Mouse (Mus musculus): ENCODE results near the gene Rfx7. TPM values are rescaled to one million over a fixed set of nuclear protein-coding genes. Genes with fewer than 3 reads are reported as not detected.

The Rfx7 gene
- polyA plus RNA-seq, 1 experiment from 2014 or later: 17.9 TPM

DNA sequence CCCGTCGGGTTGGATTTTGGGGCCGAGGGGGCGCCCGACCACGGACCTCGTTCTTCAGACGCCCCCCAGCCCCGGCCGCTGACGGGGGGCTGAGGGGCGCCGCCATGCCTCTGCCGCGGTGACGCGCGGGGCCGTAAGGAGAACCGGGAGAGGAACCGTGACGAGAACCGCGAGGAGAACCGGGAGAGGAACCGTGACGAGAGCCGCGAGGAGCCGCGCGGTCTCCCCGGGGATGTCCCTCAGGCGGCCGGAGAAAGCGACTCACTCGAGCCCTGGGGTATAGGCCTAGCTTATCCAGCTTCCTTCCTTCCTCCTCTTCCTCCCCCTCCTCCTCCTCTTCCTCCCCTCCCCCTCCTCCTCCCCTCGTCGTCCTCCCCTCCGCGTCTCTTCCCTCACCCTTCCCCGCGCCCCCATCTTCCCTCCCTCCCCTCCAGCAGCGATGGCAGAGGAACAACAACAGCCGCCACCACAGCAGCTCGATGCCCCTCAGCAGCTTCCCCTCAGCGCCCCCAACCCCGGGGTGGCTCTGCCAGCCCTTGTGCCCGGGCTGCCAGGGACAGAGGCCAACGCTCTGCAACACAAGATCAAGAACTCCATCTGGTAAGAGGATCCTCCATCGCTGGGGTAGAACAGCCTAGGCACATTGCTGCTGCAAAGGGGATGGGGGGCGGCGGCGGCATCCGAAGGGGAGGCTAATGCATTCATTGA is 495 bp downstream of the Rfx7 start:
- Histone ChIP-seq H3K27ac (ENCODE audit: low read depth, low read length) (peak overlapping the region; percentile 100), H3K36me3 (ENCODE audit: control insufficient read depth, insufficient read depth, low read length) (no peaks in the 10 kb centered on the region), H3K9ac (ENCODE audit: low read length) (peak overlapping the region; percentile 97), H3K4me2 (ENCODE audit: low read length) (peak overlapping the region; percentile 65), H3K9me3 (replicated peaks; ENCODE audit: control insufficient read depth, low read length) (no peaks in the 10 kb centered on the region), H3K4me1 (ENCODE audit: control insufficient read depth, insufficient read depth, low read length) (peaks cover 7% of the 10 kb centered on the region), H3K4me3 (ENCODE audit: low read depth, low read length) (peak overlapping the region; percentile 93), H3K27me3 (replicated peaks; ENCODE audit: control insufficient read depth, insufficient read depth, low read length) (no peaks in the 10 kb centered on the region)
- DNase-seq (ENCODE audit: low spot score): peak; percentile 81
- ATAC-seq: peak; percentile 32
- WGBS: under 1% methylated on average over 50 of the region's 55 CpGs

DNA sequence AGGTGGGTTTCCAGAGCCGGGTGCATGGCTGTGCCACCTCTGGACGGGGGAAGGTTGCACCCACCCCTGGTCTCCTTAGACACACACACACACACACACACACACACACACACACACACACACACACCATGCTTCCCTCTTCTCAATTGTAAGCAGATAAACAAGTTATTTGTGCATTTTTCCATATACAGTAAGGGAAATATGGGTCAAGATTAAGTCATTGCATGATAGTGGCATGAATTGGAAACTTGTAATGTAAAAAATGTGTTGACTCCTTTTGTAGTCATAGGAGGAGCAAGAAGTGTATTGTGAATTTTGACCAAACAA is 1.0 kb downstream of the Rfx7 start:
- H3K4me1 ChIP-seq (ENCODE audit: control insufficient read depth, insufficient read depth, low read length): peaks cover 7% of the 10 kb centered on the region
- H3K9me3 ChIP-seq (replicated peaks; ENCODE audit: control insufficient read depth, low read length): no peaks in the 10 kb centered on the region
- DNase-seq (ENCODE audit: low spot score) (peak; percentile 18), ATAC-seq (no peak)
- 0% methylated on average over 2 of the region's 2 CpGs for WGBS
- H3K9ac ChIP-seq (ENCODE audit: low read length): peak overlapping the region; percentile 97
- H3K4me2 ChIP-seq (ENCODE audit: low read length): peak overlapping the region; percentile 65
- peak overlapping the region; percentile 100 for H3K27ac ChIP-seq (ENCODE audit: low read depth, low read length)
- no peaks in the 10 kb centered on the region for H3K36me3 ChIP-seq (ENCODE audit: control insufficient read depth, insufficient read depth, low read length)
- no peaks in the 10 kb centered on the region for H3K27me3 ChIP-seq (replicated peaks; ENCODE audit: control insufficient read depth, insufficient read depth, low read length)
- peak overlapping the region; percentile 93 for H3K4me3 ChIP-seq (ENCODE audit: low read depth, low read length)

DNA sequence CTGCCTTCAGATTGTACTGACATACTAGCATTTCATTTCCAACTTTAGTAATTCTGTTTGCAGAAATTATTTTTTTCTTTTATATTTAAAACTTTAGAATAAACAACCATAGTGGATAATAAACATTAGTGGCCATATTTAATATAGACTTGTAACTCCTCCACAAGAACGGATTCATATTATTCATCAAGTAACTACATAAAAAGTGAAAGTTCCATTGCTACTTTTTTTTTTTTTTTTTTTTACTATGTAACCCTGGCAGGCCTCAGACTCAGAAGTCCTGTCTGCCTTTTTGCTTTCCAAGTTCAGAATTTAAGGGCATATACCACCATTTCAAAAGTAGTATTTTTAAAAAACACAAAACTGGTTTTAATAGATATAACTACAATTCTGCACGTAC is 2.9 kb downstream of the Rfx7 start:
- DNase-seq (ENCODE audit: low spot score): no peak
- ATAC-seq: no peak
- Histone ChIP-seq H3K9me3 (replicated peaks; ENCODE audit: control insufficient read depth, low read length) (no peaks in the 10 kb centered on the region), H3K4me2 (ENCODE audit: low read length) (peak overlapping the region; percentile 57), H3K4me1 (ENCODE audit: control insufficient read depth, insufficient read depth, low read length) (peaks cover 7% of the 10 kb centered on the region), H3K9ac (ENCODE audit: low read length) (no peak overlapping the region), H3K36me3 (ENCODE audit: control insufficient read depth, insufficient read depth, low read length) (no peaks in the 10 kb centered on the region), H3K27me3 (replicated peaks; ENCODE audit: control insufficient read depth, insufficient read depth, low read length) (no peaks in the 10 kb centered on the region), H3K27ac (ENCODE audit: low read depth, low read length) (no peak overlapping the region), H3K4me3 (ENCODE audit: low read depth, low read length) (no peak overlapping the region)
- 89% methylated on average over 2 of the region's 2 CpGs for WGBS

DNA sequence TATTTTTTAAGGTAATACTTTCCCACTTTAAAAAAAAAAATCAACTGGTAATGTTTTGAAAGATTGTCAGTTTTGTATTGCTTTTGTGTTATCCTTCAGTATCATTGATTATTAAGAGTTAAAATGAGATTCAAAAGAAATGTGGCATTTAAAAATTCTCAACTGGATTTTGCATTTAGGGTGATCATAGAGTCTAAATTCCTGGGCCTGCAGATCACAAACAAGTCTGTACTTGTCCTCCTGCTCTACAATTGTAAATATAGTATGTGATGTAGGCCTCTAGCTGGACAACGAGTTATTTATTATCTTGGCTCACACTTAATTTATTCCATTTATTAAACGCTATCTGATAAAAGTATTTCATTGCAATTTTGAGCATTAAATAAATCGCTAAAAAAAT is 3.4 kb downstream of the Rfx7 start:
- ATAC-seq: no peak
- Histone ChIP-seq H3K27me3 (replicated peaks; ENCODE audit: control insufficient read depth, insufficient read depth, low read length) (no peaks in the 10 kb centered on the region), H3K36me3 (ENCODE audit: control insufficient read depth, insufficient read depth, low read length) (peaks cover 3% of the 10 kb centered on the region; the same call in 1 of the 2 replicates), H3K4me2 (ENCODE audit: low read length) (peak overlapping the region; percentile 33; the same call in 1 of the 2 replicates), H3K4me1 (ENCODE audit: control insufficient read depth, insufficient read depth, low read length) (peaks cover 7% of the 10 kb centered on the region), H3K4me3 (ENCODE audit: low read depth, low read length) (no peak overlapping the region), H3K9ac (ENCODE audit: low read length) (no peak overlapping the region), H3K27ac (ENCODE audit: low read depth, low read length) (no peak overlapping the region), H3K9me3 (replicated peaks; ENCODE audit: control insufficient read depth, low read length) (no peaks in the 10 kb centered on the region)
- WGBS: 83% methylated on average over 3 of the region's 3 CpGs
- no peak for DNase-seq (ENCODE audit: low spot score)

DNA sequence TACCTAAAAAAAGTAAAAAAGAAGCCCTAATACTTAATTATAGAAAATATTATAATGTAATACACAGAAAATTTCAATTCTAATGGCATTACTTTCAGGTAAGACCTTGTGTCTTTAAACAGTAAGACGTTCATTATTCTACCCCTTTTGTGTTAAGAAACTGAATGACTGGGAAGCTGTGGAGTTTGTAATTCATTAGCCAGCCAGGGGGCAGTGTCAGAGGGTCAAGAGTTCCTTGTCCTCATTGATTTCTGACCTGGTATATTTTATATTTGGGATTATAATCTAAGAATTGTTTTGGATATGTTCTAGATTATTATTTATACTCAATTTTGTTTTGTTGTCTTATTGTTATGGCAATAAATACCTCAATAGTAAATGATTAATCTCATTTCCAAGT is 5.0 kb downstream of the Rfx7 start:
- no peak overlapping the region for H3K4me2 ChIP-seq (ENCODE audit: low read length)
- ATAC-seq (no peak), DNase-seq (ENCODE audit: low spot score) (no peak)
- 26% methylated on average over 1 of the region's 1 CpGs for WGBS
- H3K4me1 ChIP-seq (ENCODE audit: control insufficient read depth, insufficient read depth, low read length): no peaks in the 10 kb centered on the region
- no peaks in the 10 kb centered on the region for H3K27me3 ChIP-seq (replicated peaks; ENCODE audit: control insufficient read depth, insufficient read depth, low read length)
- H3K27ac ChIP-seq (ENCODE audit: low read depth, low read length): no peak overlapping the region
- no peak overlapping the region for H3K4me3 ChIP-seq (ENCODE audit: low read depth, low read length)
- H3K9me3 ChIP-seq (replicated peaks; ENCODE audit: control insufficient read depth, low read length): no peaks in the 10 kb centered on the region
- H3K9ac ChIP-seq (ENCODE audit: low read length): no peak overlapping the region
- H3K36me3 ChIP-seq (ENCODE audit: control insufficient read depth, insufficient read depth, low read length): peaks cover 3% of the 10 kb centered on the region; the same call in 1 of the 2 replicates

DNA sequence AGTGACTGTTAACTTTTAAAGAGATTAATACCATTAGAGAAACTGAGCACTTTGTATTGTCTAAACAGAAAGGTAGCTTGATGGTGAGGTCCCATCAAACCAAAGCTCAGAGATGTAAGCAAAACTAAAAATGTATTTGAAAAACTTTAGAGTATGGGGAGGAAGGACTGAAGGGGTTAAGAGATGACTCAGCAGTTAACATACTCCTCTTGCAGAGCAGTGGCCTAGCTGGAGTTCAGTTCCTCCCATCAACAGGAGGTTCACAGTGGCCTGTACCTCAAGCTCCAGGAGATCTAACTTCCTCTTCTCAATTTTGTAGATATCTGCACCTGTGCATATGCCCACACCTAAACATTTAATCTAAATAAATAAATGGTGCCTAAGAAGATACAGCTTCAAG is 11.6 kb downstream of the Rfx7 start:
- peaks cover 3% of the 10 kb centered on the region; the same call in 1 of the 2 replicates for H3K36me3 ChIP-seq (ENCODE audit: control insufficient read depth, insufficient read depth, low read length)
- ATAC-seq (no peak), DNase-seq (ENCODE audit: low spot score) (no peak)
- no peak overlapping the region for H3K4me3 ChIP-seq (ENCODE audit: low read depth, low read length)
- H3K4me2 ChIP-seq (ENCODE audit: low read length): no peak overlapping the region
- no peak overlapping the region for H3K27ac ChIP-seq (ENCODE audit: low read depth, low read length)
- H3K9me3 ChIP-seq (replicated peaks; ENCODE audit: control insufficient read depth, low read length): no peaks in the 10 kb centered on the region
- H3K9ac ChIP-seq (ENCODE audit: low read length): no peak overlapping the region
- no peaks in the 10 kb centered on the region for H3K4me1 ChIP-seq (ENCODE audit: control insufficient read depth, insufficient read depth, low read length)
- no peaks in the 10 kb centered on the region for H3K27me3 ChIP-seq (replicated peaks; ENCODE audit: control insufficient read depth, insufficient read depth, low read length)

DNA sequence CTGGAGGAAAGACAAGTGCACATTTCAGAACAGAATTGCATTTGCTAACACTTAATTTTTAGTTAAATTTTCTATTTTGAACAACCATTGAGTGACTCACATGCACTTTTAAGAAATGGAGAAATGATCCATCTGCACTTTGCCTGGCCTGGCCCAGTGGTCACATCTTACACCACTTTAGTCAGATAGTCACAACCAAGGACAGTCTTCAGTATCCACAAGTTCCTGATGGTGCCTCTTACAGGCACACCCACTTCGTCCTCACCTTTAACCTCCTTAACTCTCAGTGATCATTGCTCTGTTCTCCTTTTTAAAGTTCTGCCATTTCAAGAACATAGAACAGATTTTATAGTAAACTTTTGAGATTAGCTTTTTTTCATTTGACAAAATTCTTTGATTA is 26.7 kb downstream of the Rfx7 start:
- Histone ChIP-seq H3K9ac (ENCODE audit: low read length) (no peak overlapping the region), H3K4me3 (ENCODE audit: low read depth, low read length) (no peak overlapping the region), H3K27me3 (replicated peaks; ENCODE audit: control insufficient read depth, insufficient read depth, low read length) (no peaks in the 10 kb centered on the region), H3K4me1 (ENCODE audit: control insufficient read depth, insufficient read depth, low read length) (no peaks in the 10 kb centered on the region), H3K4me2 (ENCODE audit: low read length) (no peak overlapping the region), H3K36me3 (ENCODE audit: control insufficient read depth, insufficient read depth, low read length) (no peaks in the 10 kb centered on the region), H3K27ac (ENCODE audit: low read depth, low read length) (no peak overlapping the region), H3K9me3 (replicated peaks; ENCODE audit: control insufficient read depth, low read length) (no peaks in the 10 kb centered on the region)
- DNase-seq (ENCODE audit: low spot score) (no peak), ATAC-seq (no peak)
- 83% methylated on average over 1 of the region's 1 CpGs for WGBS

DNA sequence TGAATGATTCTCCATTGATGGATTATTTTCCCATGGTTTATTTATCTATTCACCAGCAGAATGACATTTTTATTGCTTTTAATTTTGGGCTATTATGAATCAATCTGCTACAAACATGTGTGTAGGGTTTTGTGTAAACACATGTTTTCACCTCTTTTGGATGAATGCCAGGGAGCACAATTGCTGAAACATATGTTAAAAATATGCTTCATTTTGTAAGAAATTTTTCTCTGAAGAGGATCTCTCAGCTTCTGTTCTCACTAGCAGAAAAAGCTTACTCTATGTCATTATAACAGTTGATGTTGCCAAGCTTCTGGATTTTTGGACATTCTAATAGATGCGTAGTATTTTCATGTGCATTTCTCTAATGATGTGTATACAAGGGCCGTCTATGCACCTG is 28.3 kb downstream of the Rfx7 start:
- no peaks in the 10 kb centered on the region for H3K4me1 ChIP-seq (ENCODE audit: control insufficient read depth, insufficient read depth, low read length)
- 61% methylated on average over 2 of the region's 2 CpGs for WGBS
- H3K27me3 ChIP-seq (replicated peaks; ENCODE audit: control insufficient read depth, insufficient read depth, low read length): no peaks in the 10 kb centered on the region
- no peak overlapping the region for H3K9ac ChIP-seq (ENCODE audit: low read length)
- H3K4me3 ChIP-seq (ENCODE audit: low read depth, low read length): no peak overlapping the region
- no peak overlapping the region for H3K4me2 ChIP-seq (ENCODE audit: low read length)
- DNase-seq (ENCODE audit: low spot score) (peak; percentile 74), ATAC-seq (peak; percentile 55; the same call in 1 of the 2 replicates)
- no peak overlapping the region for H3K27ac ChIP-seq (ENCODE audit: low read depth, low read length)
- no peaks in the 10 kb centered on the region for H3K9me3 ChIP-seq (replicated peaks; ENCODE audit: control insufficient read depth, low read length)
- H3K36me3 ChIP-seq (ENCODE audit: control insufficient read depth, insufficient read depth, low read length): no peaks in the 10 kb centered on the region

DNA sequence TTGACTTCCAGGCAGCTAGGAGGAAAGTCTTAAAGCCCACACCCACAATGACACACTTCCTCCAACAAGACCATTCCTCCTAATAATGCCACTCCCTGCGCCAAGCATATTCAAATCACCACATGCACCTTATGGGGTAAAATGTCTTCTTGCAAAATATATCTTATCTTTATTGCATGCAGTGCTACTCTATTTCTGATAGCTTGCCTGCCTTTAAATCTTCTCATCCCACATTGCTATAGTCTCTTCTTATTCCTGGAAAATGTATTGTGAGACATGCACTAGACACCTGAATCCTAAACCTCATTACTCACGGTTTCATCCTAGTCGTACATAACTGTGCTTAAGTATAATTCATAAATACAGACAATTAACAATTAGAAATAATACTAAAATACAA is 31.2 kb downstream of the Rfx7 start:
- Histone ChIP-seq H3K9ac (ENCODE audit: low read length) (no peak overlapping the region), H3K27ac (ENCODE audit: low read depth, low read length) (no peak overlapping the region), H3K4me1 (ENCODE audit: control insufficient read depth, insufficient read depth, low read length) (no peaks in the 10 kb centered on the region), H3K4me3 (ENCODE audit: low read depth, low read length) (no peak overlapping the region), H3K9me3 (replicated peaks; ENCODE audit: control insufficient read depth, low read length) (no peaks in the 10 kb centered on the region), H3K36me3 (ENCODE audit: control insufficient read depth, insufficient read depth, low read length) (no peaks in the 10 kb centered on the region), H3K27me3 (replicated peaks; ENCODE audit: control insufficient read depth, insufficient read depth, low read length) (no peaks in the 10 kb centered on the region), H3K4me2 (ENCODE audit: low read length) (no peak overlapping the region)
- ATAC-seq: no peak
- DNase-seq (ENCODE audit: low spot score): no peak
- WGBS: 97% methylated on average over 3 of the region's 3 CpGs
